Mouse (Mus musculus) liver, embryonic 13.5 days (tissue): Measurements from ENCODE around the gene Padi3. TPM values are rescaled to one million over a fixed set of nuclear protein-coding genes. Genes with fewer than 3 reads are reported as not detected.
A peak's percentile ranks its signal among the peaks of the same experiment; 100 is the strongest.

Source experiments
- ATAC-seq: fragments of 200-750 bp; cut with Nextera tagmentation; 2 replicates; pipeline ENCODE4 v1.8.0; 2017; ENCODE audit warnings: low read depth, mild to moderate bottlenecking, moderate number of reproducible peaks, moderate library complexity
- DNase-seq: peaks from one replicate; pipeline ENCODE4 v3.0.0; 2022
- H3K27ac ChIP-seq: fragments of 300-500 bp; sonication (generic); 2 replicates; pipeline ENCODE4 v1.5.1; 2015; ENCODE audit warnings: moderate library complexity, mild to moderate bottlenecking, inconsistent platforms
- H3K27me3 ChIP-seq: fragments of 300-500 bp; sonication (generic); 2 replicates; pipeline ENCODE4 v1.6.1; 2015; ENCODE audit warnings: mild to moderate bottlenecking, inconsistent platforms
- H3K36me3 ChIP-seq: fragments of 300-500 bp; sonication (generic); 2 replicates; pipeline ENCODE4 v1.6.1; 2015; ENCODE audit warnings: mild to moderate bottlenecking, inconsistent platforms
- H3K4me1 ChIP-seq: fragments of 300-500 bp; sonication (generic); replicated peaks from 2 replicates; pipeline ENCODE4 v1.6.1; 2015; ENCODE audit warnings: inconsistent platforms
- H3K4me2 ChIP-seq: fragments of 300-500 bp; sonication (generic); 2 replicates; pipeline ENCODE4 v1.6.1; 2015; ENCODE audit warnings: inconsistent platforms, mild to moderate bottlenecking, moderate library complexity
- H3K4me3 ChIP-seq: fragments of 300-500 bp; sonication (generic); replicated peaks from 2 replicates; pipeline ENCODE4 v1.5.1; 2015; ENCODE audit warnings: mild to moderate bottlenecking, inconsistent platforms
- H3K9ac ChIP-seq: fragments of 300-500 bp; sonication (generic); 2 replicates; pipeline ENCODE4 v1.6.1; 2015; ENCODE audit warnings: mild to moderate bottlenecking, inconsistent platforms
- H3K9me3 ChIP-seq: fragments of 300-500 bp; sonication (generic); replicated peaks from 2 replicates; pipeline ENCODE4 v1.6.1; 2016; ENCODE audit warnings: inconsistent platforms
- WGBS: fragments of 180-500 bp; shearing (Covaris S2); methylation state at CpG from one replicate; pipeline ENCODE4 v1.1.7; 2015; ENCODE audit not compliant: insufficient replicate concordance; 5-methylcytosine and 5-hydroxymethylcytosine counted together
- polyA plus RNA-seq: library from polyadenylated mRNA; unstranded; fragments of >200 nt; fragmentation: Nextera tagmentation; extraction: Ambion mirVana; gene quantifications from 2 replicates; pipeline ENCODE4 v1.2.1, GENCODE M21; 2015

The Padi3 gene
- polyA plus RNA-seq, 1 experiment from 2014 or later = 0.23 TPM

DNA sequence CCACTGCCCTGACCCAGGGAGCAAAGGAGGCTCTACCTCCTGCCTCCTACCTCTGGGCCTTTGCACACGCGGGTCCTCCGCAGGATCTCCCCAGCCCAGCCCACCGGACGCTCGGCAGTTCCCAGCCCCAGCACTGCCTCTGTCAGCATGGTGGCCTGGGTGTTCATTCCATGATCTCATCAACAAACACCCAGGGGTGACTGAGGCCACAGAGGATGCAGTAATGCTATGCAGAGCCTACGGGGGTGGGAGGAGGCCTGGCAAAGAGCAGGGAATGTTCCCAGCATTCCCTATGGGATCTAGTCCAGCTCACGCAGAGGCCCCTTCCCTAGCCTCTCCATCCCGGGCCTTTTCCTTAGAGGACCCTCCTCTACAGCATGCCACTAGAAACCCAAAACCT lies 15.8 kb downstream of the Padi3 start:
- WGBS = 78% methylated on average over 9 of the region's 9 CpGs

DNA sequence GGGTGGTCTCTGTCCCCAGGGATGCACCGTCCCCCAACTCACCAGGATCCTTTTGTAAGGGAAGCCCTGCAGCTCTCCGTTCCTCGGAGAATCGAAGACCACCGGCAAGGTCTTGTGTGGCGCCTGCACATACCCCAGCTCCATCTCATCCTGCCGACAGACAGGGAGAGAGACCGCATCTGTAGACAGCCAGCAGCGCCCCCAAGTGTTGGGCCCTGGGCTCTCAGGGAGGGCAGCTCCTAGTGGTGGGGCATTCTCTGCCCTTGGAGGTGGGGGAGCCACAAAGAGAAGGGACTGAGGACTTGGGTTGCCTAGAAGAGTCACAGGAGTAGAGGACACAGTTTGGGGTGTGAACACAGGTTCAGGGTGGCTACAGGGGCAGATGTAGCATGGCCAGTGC lies 16.7 kb downstream of the Padi3 start:
- DNase-seq = no peak
- Histone ChIP-seq H3K9ac (no peak overlapping the region), H3K4me3 (no peak overlapping the region), H3K4me2 (no peak overlapping the region), H3K4me1 (peaks cover 3% of the 10 kb centered on the region; the same call in 1 of the 2 replicates), H3K36me3 (no peaks in the 10 kb centered on the region), H3K27me3 (peaks cover 9% of the 10 kb centered on the region; the same call in 1 of the 2 replicates), H3K9me3 (no peaks in the 10 kb centered on the region), H3K27ac (no peak overlapping the region)
- no peak for ATAC-seq
- WGBS = 60% methylated on average over 9 of the region's 9 CpGs

More for the DNA sequence above, 15.8 kb downstream of the Padi3 start:
- H3K4me2 ChIP-seq = no peak overlapping the region
- H3K27ac ChIP-seq = no peak overlapping the region
- no peak overlapping the region for H3K4me3 ChIP-seq
- H3K9ac ChIP-seq = no peak overlapping the region
- no peaks in the 10 kb centered on the region for H3K4me1 ChIP-seq
- peaks cover 9% of the 10 kb centered on the region; the same call in 1 of the 2 replicates for H3K27me3 ChIP-seq
- H3K9me3 ChIP-seq = no peaks in the 10 kb centered on the region
- ATAC-seq (no peak), DNase-seq (no peak)
- H3K36me3 ChIP-seq = no peaks in the 10 kb centered on the region

DNA sequence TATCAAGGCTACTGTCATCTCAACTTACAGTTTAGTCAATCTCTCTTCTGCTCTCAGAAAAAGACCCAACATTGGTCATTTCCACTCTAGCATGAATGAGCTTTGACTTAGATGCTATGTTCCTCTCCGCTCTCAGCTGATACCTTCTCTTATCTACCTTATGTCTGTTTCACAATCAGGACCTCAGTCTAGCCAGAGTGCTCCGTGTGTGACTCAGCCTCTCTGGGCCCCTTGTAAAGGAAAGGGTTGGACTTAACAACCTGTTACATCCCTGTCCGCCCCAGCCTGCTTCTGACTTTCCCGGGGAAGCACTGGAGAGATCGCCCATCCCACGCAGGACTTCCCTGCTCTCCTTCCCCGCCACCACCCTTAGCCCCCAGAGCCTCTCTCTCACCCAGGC lies 17.9 kb downstream of the Padi3 start:
- no peak overlapping the region for H3K27ac ChIP-seq
- 63% methylated on average over 7 of the region's 7 CpGs for WGBS

DNA sequence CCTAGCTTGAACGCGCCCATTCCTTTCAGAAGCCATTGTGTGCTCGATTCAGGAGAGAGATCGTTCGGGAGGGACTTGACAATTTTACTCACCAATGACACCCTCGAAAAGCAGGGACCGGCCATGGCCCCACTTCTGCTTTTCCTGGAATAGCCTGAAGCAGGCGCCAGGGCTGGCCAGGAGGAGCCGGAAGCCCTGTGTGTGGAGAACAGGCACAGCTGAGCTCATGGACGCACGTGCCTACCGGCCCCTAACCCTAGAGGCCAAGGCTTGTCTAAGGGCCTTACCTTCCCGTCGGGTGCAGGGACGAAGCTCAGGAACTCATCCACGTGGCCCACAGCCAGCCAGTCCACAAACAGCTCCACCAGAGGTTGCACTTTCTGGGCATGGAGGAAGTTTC lies 19.4 kb downstream of the Padi3 start:
- H3K36me3 ChIP-seq = no peaks in the 10 kb centered on the region
- no peak overlapping the region for H3K4me3 ChIP-seq
- H3K27ac ChIP-seq = no peak overlapping the region
- H3K9ac ChIP-seq = no peak overlapping the region
- WGBS = 67% methylated on average over 16 of the region's 16 CpGs
- H3K4me2 ChIP-seq = no peak overlapping the region
- peaks cover 6% of the 10 kb centered on the region; the same call in 1 of the 2 replicates for H3K4me1 ChIP-seq
- H3K27me3 ChIP-seq = no peaks in the 10 kb centered on the region
- no peak for ATAC-seq
- no peak for DNase-seq
- H3K9me3 ChIP-seq = no peaks in the 10 kb centered on the region

More for the DNA sequence above, 17.9 kb downstream of the Padi3 start:
- Histone ChIP-seq H3K4me1 (peaks cover 6% of the 10 kb centered on the region; the same call in 1 of the 2 replicates), H3K27me3 (0 out of 2 replicates have a peak, but pooled peaks cover 3% of the 10 kb centered on the region), H3K9ac (no peak overlapping the region), H3K36me3 (no peaks in the 10 kb centered on the region), H3K4me2 (no peak overlapping the region), H3K4me3 (no peak overlapping the region), H3K9me3 (no peaks in the 10 kb centered on the region)
- no peak for DNase-seq
- no peak for ATAC-seq

DNA sequence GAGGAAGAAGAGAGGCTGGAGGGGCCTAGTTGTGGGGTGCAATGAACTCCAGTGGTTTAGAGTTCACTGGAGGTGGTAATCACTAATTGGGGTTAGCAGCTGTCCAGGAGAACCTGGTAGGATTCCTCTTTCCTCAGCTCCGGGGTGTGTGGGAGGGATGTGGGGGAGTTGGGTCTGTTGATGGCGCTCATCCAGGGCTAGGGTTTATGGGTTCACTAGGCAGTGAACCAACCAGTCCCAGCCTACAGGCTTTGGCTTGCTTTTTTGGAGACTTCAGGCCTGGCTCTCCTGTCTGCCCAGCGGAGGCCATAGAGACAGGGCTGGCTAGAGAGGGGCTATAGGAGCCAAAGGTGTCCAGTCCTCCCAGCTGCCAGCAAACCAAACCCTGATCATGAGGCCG lies 20.5 kb downstream of the Padi3 start:
- no peak overlapping the region for H3K9ac ChIP-seq
- ATAC-seq (no peak), DNase-seq (no peak)
- H3K4me1 ChIP-seq = peaks cover 6% of the 10 kb centered on the region; the same call in 1 of the 2 replicates
- no peak overlapping the region for H3K4me3 ChIP-seq
- no peak overlapping the region for H3K27ac ChIP-seq
- H3K9me3 ChIP-seq = no peaks in the 10 kb centered on the region
- no peak overlapping the region for H3K4me2 ChIP-seq
- H3K27me3 ChIP-seq = no peaks in the 10 kb centered on the region
- WGBS = 71% methylated on average over 4 of the region's 4 CpGs
- H3K36me3 ChIP-seq = no peaks in the 10 kb centered on the region

DNA sequence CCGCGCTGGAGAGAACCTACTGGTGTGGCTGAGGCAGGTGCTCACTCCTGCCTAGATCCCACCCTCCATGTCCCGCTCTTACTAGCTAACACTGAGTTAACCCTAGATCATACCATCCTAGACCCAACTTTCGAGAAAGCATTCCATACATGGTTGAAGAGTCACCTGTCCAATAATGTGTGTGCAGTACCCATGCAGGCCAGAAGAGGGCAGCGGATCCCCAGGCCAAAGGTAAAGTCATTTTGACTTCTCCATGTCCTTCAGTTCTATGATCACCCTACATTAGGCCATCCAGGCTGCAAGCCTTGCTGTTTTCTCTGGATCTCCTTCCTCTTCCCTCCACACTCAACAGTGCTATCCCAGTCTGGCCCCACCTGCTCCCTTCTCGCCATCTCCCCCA lies 21.5 kb downstream of the Padi3 start:
- Histone ChIP-seq H3K4me1 (peaks cover 6% of the 10 kb centered on the region; the same call in 1 of the 2 replicates), H3K4me2 (no peak overlapping the region), H3K36me3 (no peaks in the 10 kb centered on the region), H3K9ac (no peak overlapping the region), H3K27ac (no peak overlapping the region), H3K9me3 (no peaks in the 10 kb centered on the region), H3K4me3 (no peak overlapping the region), H3K27me3 (no peaks in the 10 kb centered on the region)
- DNase-seq = peak; percentile 63
- no peak for ATAC-seq
- WGBS = 48% methylated on average over 6 of the region's 6 CpGs

DNA sequence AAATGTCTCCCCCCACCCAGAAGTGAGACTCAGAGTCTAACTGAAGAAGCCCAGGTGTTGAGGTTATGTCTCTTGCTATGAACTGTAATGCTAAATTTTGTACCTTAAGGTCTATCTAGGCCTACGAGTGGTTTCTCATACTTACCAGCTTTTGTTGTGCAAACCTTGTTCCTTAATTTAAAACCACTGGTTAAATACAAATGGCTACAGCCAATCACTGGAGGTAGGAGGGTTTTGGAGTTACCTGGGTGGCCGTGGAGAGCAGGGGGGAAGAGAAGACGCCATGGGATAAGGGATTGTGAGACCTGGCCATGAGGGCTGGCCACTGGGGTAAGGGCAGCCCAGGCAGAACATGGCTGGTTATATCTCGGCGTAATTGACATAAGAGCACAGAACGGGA lies 22.2 kb downstream of the Padi3 start:
- H3K36me3 ChIP-seq = no peaks in the 10 kb centered on the region
- WGBS = 56% methylated on average over 6 of the region's 6 CpGs
- no peaks in the 10 kb centered on the region for H3K9me3 ChIP-seq
- peaks cover 6% of the 10 kb centered on the region; the same call in 1 of the 2 replicates for H3K4me1 ChIP-seq
- DNase-seq = no peak
- no peak overlapping the region for H3K9ac ChIP-seq
- H3K4me3 ChIP-seq = no peak overlapping the region
- no peak overlapping the region for H3K4me2 ChIP-seq
- ATAC-seq = no peak
- no peaks in the 10 kb centered on the region for H3K27me3 ChIP-seq
- H3K27ac ChIP-seq = no peak overlapping the region

DNA sequence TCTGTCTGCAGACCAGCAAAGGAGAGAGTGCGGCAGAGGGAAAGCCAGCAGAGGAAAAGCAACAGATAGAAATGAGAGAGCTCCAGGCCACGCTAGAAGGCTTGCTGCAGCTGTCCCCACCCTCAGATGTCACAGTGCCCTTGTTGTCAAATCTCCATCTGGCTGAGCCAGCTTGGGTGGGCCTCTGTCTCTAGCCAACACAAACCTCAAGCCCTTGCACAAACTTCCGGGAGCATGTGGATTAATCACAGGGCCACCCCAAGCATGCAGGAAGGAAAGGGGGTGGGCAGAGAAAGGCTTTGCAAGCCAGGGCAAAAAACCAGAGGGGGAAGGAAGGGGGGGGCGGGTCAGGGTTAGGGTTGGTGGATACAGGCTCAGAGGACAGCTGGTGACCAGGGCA lies 23.0 kb downstream of the Padi3 start:
- Histone ChIP-seq H3K9ac (no peak overlapping the region), H3K4me3 (no peak overlapping the region), H3K27me3 (no peaks in the 10 kb centered on the region), H3K27ac (no peak overlapping the region), H3K9me3 (no peaks in the 10 kb centered on the region), H3K4me2 (no peak overlapping the region), H3K36me3 (no peaks in the 10 kb centered on the region), H3K4me1 (peaks cover 6% of the 10 kb centered on the region; the same call in 1 of the 2 replicates)
- 31% methylated on average over 4 of the region's 4 CpGs for WGBS
- no peak for ATAC-seq
- DNase-seq = no peak

DNA sequence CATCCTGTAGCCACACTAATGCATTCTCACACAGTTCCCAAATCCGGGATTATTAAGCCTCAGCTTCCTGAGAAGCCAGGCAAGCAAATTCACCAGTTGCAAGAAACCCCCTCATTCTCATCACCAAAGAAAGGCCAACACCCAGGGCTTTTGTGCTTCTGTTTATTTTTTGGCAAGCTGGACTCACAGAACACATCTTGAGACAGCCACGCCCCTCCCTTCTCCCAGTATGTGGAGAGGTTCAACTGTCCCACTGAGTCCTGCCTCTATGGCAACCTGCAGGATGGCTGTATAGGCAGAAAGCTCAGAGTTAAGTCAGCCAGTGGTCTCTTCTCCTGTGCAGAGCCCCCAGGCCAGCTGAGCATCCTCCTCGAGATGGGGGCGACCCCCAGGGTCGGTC lies 25.2 kb downstream of the Padi3 start:
- ATAC-seq = no peak
- H3K36me3 ChIP-seq = no peaks in the 10 kb centered on the region
- 59% methylated on average over 5 of the region's 5 CpGs for WGBS
- H3K4me2 ChIP-seq = no peak overlapping the region
- H3K9ac ChIP-seq = no peak overlapping the region
- no peaks in the 10 kb centered on the region for H3K27me3 ChIP-seq
- no peaks in the 10 kb centered on the region for H3K9me3 ChIP-seq
- no peak overlapping the region for H3K4me3 ChIP-seq
- no peak for DNase-seq
- H3K4me1 ChIP-seq = peaks cover 7% of the 10 kb centered on the region; the same call in 1 of the 2 replicates
- H3K27ac ChIP-seq = no peak overlapping the region

DNA sequence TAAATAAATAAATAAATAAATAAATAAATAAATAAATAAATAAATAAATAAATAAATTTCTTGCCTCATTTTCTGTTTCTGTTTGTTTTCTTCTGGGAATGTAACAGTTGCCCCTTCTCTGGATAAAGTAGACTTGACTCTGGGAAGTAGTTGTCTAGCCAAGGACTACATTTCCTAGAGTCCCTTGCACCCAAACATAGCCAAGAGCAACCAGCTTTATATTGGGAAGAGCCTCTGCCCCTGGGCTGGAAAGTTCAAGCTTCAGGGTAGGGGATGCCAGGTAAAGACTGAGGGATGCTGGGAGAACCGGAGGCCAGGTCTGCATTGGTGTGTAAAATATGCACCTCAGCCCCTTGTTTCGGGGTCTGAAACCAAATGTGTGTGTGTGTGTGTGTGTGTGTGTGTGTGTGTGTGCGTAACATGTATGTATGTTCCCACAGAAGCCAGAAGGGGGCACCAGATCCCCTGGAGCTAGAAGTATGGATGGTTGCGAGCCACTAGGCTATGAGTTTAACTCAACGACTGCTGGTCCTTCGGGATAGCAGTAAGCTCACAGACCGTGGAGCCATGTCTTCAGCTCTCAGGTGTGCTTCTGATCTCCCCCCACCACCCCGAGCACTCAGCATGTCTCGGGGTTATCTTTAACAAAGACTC lies 26.0 kb downstream of the Padi3 start:
- H3K4me3 ChIP-seq = no peak overlapping the region
- no peak overlapping the region for H3K27ac ChIP-seq
- no peak overlapping the region for H3K9ac ChIP-seq
- H3K4me2 ChIP-seq = no peak overlapping the region
- no peak for DNase-seq
- peaks cover 12% of the 10 kb centered on the region for H3K4me1 ChIP-seq
- ATAC-seq = no peak
- H3K36me3 ChIP-seq = no peaks in the 10 kb centered on the region
- no peaks in the 10 kb centered on the region for H3K27me3 ChIP-seq
- no peaks in the 10 kb centered on the region for H3K9me3 ChIP-seq
- 81% methylated on average over 9 of the region's 9 CpGs for WGBS

DNA sequence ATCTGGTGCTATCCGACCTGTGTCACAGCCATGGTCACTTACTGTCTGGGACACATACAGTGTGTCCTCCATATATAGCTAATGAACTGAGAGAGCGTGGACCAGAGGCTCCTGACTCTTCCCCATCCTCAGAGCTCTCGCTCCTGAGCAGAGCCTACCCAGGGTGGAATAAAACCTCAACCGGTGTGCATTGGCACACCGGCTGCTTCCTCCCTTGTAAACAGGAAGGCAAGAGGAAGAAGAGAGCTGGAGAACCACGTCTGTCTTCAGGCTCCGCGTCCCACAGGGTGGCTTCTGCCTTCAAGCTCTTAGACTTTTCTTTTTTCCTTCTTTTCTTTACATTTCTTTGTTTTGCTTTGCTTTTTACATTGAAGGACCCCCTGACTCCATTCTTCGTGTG lies 27.6 kb downstream of the Padi3 start:
- Histone ChIP-seq H3K4me1 (peaks cover 8% of the 10 kb centered on the region), H3K9ac (no peak overlapping the region), H3K9me3 (no peaks in the 10 kb centered on the region), H3K4me2 (no peak overlapping the region), H3K36me3 (no peaks in the 10 kb centered on the region), H3K4me3 (no peak overlapping the region), H3K27me3 (no peaks in the 10 kb centered on the region), H3K27ac (no peak overlapping the region)
- WGBS = 41% methylated on average over 9 of the region's 9 CpGs
- DNase-seq (no peak), ATAC-seq (no peak)

DNA sequence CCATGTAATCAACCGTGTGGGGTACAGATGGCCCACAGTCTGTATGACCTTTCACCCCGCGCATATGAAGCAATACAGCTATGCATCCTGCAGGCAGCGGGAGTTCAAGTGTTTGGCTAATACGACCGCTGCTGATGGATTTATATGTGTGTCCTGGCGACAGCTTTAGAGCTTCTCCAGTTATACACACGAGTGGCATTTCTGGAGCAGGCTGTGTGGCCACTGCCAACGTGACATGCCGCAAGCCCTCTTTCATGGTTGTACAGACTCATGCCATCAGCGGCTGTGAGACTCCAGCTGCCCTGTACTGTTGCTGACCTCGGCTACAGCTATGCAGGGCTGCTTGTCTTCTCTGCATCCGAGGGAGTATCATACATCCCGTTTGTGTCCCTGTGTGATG lies 29.9 kb downstream of the Padi3 start:
- Histone ChIP-seq H3K4me2 (no peak overlapping the region), H3K36me3 (no peaks in the 10 kb centered on the region), H3K9ac (no peak overlapping the region), H3K4me3 (no peak overlapping the region), H3K27me3 (no peaks in the 10 kb centered on the region), H3K9me3 (no peaks in the 10 kb centered on the region), H3K4me1 (peaks cover 6% of the 10 kb centered on the region), H3K27ac (no peak overlapping the region)
- ATAC-seq (no peak), DNase-seq (no peak)
- WGBS = 69% methylated on average over 14 of the region's 14 CpGs
